Mouse (Mus musculus) thymus, adult 2 months (tissue): Measurements from ENCODE around the gene Fam166b.

Experiments used
- CTCF ChIP-seq: fragments of 200-500 bp; IDR thresholded peaks from 2 replicates; pipeline ENCODE4 v1.5.1; 2012; ENCODE audit warnings: mild to moderate bottlenecking, control low read depth, low read length, moderate library complexity, borderline replicate concordance; ENCODE audit not compliant: control insufficient read depth, poor library complexity, insufficient read depth; ENCODE audit errors: extremely low read depth
- POLR2A ChIP-seq: fragments of 200-500 bp; IDR thresholded peaks from 2 replicates; pipeline ENCODE4 v1.6.1; 2012; ENCODE audit warnings: mild to moderate bottlenecking, low read length, control low read depth, moderate library complexity; ENCODE audit not compliant: control insufficient read depth, poor library complexity, insufficient read depth; ENCODE audit errors: extremely low read depth

GRCm38 (mm10) chr4:43416071-43416490 lies 12.9 kb downstream of the Fam166b start:
- TF ChIP-seq CTCF (no peak), POLR2A (no peak)
